Mouse (Mus musculus) stomach, postnatal 0 days (tissue): ENCODE data around the gene Dzip1l.

Source experiments
- CTCF ChIP-seq: IDR thresholded peaks from 2 replicates; pipeline ENCODE4 v1.5.1; 2016; ENCODE audit warnings: antibody characterized with exemption, low read depth, mild to moderate bottlenecking, moderate library complexity
- EP300 ChIP-seq: optimal IDR thresholded peaks from 2 replicates; pipeline ENCODE3; 2016; ENCODE audit warnings: antibody characterized with exemption

DNA sequence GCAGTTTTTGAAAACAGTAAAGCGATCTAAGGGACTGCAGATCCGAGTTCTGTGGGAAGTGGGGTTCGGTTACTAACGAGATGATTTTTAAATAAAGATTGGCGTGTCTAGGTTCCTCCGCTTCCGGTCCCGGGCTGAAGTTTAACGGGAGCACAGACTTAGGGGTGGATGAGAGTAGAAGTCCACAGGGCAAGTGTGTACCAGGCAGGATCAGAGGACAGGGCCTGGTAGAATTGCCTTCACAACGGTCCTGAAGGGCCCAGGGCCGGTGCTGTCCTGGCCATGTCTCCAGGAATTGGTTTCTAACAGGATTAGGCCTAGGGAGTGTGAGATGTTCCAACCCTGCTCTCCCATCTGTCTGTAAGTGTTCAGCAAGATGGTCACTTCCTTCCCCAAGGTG, 775 bp downstream of the Dzip1l start:
- no peak for TF ChIP-seq EP300
- TF ChIP-seq CTCF: no peak
